Mouse (Mus musculus): ENCODE measurements around the gene Spindoc.

DNA sequence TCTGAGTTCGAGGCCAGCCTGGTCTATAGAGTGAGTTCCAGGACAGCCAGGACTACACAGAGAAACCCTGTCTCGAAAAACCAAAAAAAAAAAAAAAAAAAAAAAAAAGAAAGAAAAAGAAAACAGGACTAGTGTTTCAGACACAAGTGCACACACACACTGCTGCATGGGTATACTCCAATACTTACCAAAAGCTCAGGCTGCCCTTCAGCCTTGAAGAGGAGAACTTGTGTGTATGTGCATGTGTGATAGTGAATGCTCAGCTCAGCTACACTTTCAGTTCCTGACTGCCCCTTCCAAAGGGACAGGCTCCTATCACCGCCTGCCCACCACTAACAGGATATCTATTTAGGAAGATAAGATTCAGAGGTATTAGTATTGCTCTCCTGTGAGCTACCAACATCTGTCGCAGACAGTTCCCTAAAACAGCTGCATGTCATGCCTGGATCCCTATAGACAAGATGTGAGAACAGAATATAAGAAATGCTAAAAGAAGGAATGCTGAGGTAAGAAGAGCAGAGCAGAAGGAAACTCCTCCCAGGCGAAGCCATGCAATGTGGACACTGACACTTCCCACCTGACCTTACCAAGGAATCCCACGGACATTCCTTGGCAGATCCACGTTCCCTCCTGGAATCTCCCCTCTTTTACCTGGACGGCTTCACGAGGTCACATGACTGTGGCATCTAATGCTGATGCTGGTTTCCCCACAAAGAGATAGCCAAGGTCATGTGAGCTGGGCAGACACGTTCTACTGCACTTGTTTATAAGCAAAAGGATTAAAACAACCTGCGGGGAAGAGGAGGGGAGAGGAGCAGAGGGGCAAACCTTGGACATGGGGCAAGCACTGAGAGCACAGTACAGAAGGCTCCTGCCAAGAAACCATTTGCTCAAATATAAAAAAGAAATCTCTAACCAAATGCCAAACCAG is 77.1 kb downstream of the Spindoc start:
- TF ChIP-seq POLR2A (IDR thresholded peaks at IDR 0.05; ENCODE audit: control insufficient read depth in 1 of 2, insufficient read depth in 1 of 2, low read depth in 1 of 2, low read length in 2 of 2, poor library complexity in 1 of 2) = no peak; a peak in 1 of 4 replicates
- no peak for TF ChIP-seq ELF1 (IDR thresholded peaks at IDR 0.05; ENCODE audit: low read depth, low read length)
- TF ChIP-seq UBTF (IDR thresholded peaks at IDR 0.05; ENCODE audit: borderline replicate concordance, insufficient read depth, low read depth, low read length) = no peak
- TF ChIP-seq CTCF (IDR thresholded peaks at IDR 0.05 in 2 of 3, conservative IDR thresholded peaks at IDR 0.05 in 1 of 3; ENCODE audit: control insufficient read depth in 1 of 3, insufficient read depth in 1 of 3, low read depth in 2 of 3, low read length in 3 of 3, poor library complexity in 1 of 3, severe bottlenecking in 1 of 3) = no peak
- TF ChIP-seq TCF12 (IDR thresholded peaks at IDR 0.05; ENCODE audit: low read depth, low read length) = peak; percentile 54
- no peak for TF ChIP-seq MYC (IDR thresholded peaks at IDR 0.05; ENCODE audit: low read depth, low read length)
- no peak for TF ChIP-seq CHD2 (IDR thresholded peaks at IDR 0.05; ENCODE audit: low read length)
- peak; percentile 74 for TF ChIP-seq TAL1 (IDR thresholded peaks at IDR 0.05; ENCODE audit: low read length)
- no peak for TF ChIP-seq KAT2A (conservative IDR thresholded peaks at IDR 0.05; ENCODE audit: low read depth, low read length)
- peak; percentile 77 for TF ChIP-seq GATA1 (IDR thresholded peaks at IDR 0.05; ENCODE audit: low read depth, low read length)
- TF ChIP-seq USF1 (IDR thresholded peaks at IDR 0.05; ENCODE audit: low read depth, low read length) = peak; percentile 78
- no peak for TF ChIP-seq SMC3 (IDR thresholded peaks at IDR 0.05; ENCODE audit: low read depth, low read length)
